Mouse (Mus musculus) neural tube, embryonic 15.5 days (tissue): ENCODE results near the gene N4bp2l2. TPM values are rescaled to one million over a fixed set of nuclear protein-coding genes. Genes with fewer than 3 reads are reported as not detected.
A peak's percentile ranks its signal among the peaks of the same experiment; 100 is the strongest.

Source experiments
- ATAC-seq: fragments of 200-750 bp; cut with Nextera tagmentation; 2 replicates; pipeline ENCODE4 v1.8.0; 2017; ENCODE audit warnings: mild to moderate bottlenecking, moderate TSS enrichment, moderate library complexity; ENCODE audit not compliant: low FRiP score
- H3K27ac ChIP-seq: fragments of 300-500 bp; sonication (generic); replicated peaks from 2 replicates; pipeline ENCODE4 v1.5.1; 2015; ENCODE audit warnings: mild to moderate bottlenecking, inconsistent platforms
- H3K27me3 ChIP-seq: fragments of 300-500 bp; sonication (generic); replicated peaks from 2 replicates; pipeline ENCODE4 v1.6.1; 2015; ENCODE audit warnings: inconsistent platforms
- H3K36me3 ChIP-seq: fragments of 300-500 bp; sonication (generic); 2 replicates; pipeline ENCODE4 v1.6.1; 2015; ENCODE audit warnings: inconsistent platforms
- H3K4me1 ChIP-seq: fragments of 300-500 bp; sonication (generic); 2 replicates; pipeline ENCODE4 v1.6.1; 2015; ENCODE audit warnings: inconsistent platforms
- H3K4me2 ChIP-seq: fragments of 300-500 bp; sonication (generic); 2 replicates; pipeline ENCODE4 v1.6.1; 2015; ENCODE audit warnings: inconsistent platforms, mild to moderate bottlenecking, moderate library complexity
- H3K4me3 ChIP-seq: fragments of 300-500 bp; sonication (generic); replicated peaks from 2 replicates; pipeline ENCODE4 v1.5.1; 2015; ENCODE audit warnings: mild to moderate bottlenecking, inconsistent platforms
- H3K9ac ChIP-seq: fragments of 300-500 bp; sonication (generic); replicated peaks from 2 replicates; pipeline ENCODE4 v1.6.1; 2015; ENCODE audit warnings: mild to moderate bottlenecking, inconsistent platforms
- H3K9me3 ChIP-seq: fragments of 300-500 bp; sonication (generic); replicated peaks from 2 replicates; pipeline ENCODE4 v1.6.1; 2016; ENCODE audit warnings: inconsistent platforms
- WGBS: fragments of 180-500 bp; shearing (Covaris S2); methylation state at CpG from one replicate; pipeline ENCODE4 v1.1.7; 2015; ENCODE audit warnings: mixed read lengths; 5-methylcytosine and 5-hydroxymethylcytosine counted together
- polyA plus RNA-seq: library from polyadenylated mRNA; unstranded; fragments of >200 nt; fragmentation: Nextera tagmentation; extraction: Ambion mirVana; gene quantifications from 2 replicates; pipeline ENCODE4 v1.2.1, GENCODE M21; 2015

Gene N4bp2l2
- polyA plus RNA-seq, 1 experiment from 2014 or later = 30.7 TPM

DNA sequence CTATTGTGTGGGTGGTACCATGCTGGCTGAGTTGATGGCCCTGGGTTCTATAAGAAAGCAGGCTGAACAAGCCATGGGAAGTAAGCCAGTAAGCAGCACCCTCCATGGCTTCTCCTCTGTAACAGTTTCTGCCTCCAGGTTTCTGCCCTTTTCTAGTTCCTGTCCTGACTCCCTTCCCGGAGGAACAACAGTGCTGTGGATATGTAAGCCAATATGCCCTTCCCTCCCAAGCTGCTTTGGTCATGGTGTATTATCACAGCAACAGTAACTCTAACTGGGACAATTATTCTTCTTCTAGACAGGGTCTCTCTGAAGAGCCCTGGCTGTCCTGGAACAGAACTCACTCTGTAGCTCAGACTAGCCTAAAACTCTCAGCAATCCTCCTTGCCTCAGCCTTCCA is 54.8 kb downstream of the N4bp2l2 start:
- WGBS = 63% methylated on average over 1 of the region's 1 CpGs

DNA sequence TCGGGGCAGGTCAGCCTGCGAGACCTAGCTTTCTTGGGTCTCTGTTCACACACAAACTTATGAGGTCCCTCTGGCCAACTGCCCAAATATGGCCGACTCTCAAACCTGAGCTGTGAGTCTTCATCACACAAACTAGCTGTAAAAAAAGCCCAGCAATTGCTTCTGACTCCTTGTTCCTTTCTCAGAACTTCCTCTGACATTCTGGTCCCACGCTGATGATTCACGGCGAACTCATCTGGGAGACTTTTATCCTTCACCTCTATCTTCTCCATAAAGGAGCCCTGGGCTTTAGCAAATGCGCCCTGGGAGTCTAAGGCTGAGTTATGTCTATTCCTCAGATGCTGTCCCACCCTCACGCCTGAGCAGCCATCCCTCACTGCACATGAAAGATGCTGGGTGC is 58.4 kb downstream of the N4bp2l2 start:
- 93% methylated on average over 8 of the region's 8 CpGs for WGBS
- H3K36me3 ChIP-seq = peaks cover 24% of the 10 kb centered on the region
- no peak overlapping the region for H3K4me2 ChIP-seq
- ATAC-seq = no peak
- H3K4me1 ChIP-seq = no peaks in the 10 kb centered on the region
- H3K9me3 ChIP-seq = no peaks in the 10 kb centered on the region
- H3K9ac ChIP-seq = no peak overlapping the region
- no peak overlapping the region for H3K27ac ChIP-seq
- no peaks in the 10 kb centered on the region for H3K27me3 ChIP-seq
- H3K4me3 ChIP-seq = no peak overlapping the region

More for the DNA sequence above, 54.8 kb downstream of the N4bp2l2 start:
- Histone ChIP-seq H3K27ac (no peak overlapping the region), H3K9me3 (no peaks in the 10 kb centered on the region), H3K4me2 (no peak overlapping the region), H3K36me3 (peaks cover 22% of the 10 kb centered on the region), H3K9ac (no peak overlapping the region), H3K27me3 (no peaks in the 10 kb centered on the region), H3K4me1 (no peaks in the 10 kb centered on the region), H3K4me3 (no peak overlapping the region)
- no peak for ATAC-seq

DNA sequence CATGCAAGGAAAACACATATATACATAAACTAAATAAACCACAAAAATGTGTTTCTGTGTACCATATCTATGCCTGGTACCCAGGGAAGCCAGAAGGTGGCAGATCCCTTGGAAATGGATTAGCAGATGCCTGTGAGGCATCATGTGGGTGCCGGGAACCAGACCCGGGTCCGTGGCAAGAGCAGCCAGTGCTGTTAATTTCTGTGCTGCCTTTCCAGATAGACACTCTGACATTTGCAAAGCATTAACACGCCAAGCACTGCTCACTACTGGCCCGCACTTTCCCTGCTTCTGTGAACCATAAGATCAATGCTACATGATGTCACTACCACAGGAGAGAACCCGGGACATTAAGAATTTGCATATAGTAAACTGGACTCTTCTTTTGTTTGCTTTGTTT is 59.9 kb downstream of the N4bp2l2 start:
- no peak for ATAC-seq
- no peak overlapping the region for H3K4me3 ChIP-seq
- 97% methylated on average over 6 of the region's 6 CpGs for WGBS
- peaks cover 24% of the 10 kb centered on the region for H3K36me3 ChIP-seq
- H3K27ac ChIP-seq = no peak overlapping the region
- no peak overlapping the region for H3K9ac ChIP-seq
- H3K4me1 ChIP-seq = peaks cover 11% of the 10 kb centered on the region
- no peak overlapping the region for H3K4me2 ChIP-seq
- H3K27me3 ChIP-seq = no peaks in the 10 kb centered on the region
- no peaks in the 10 kb centered on the region for H3K9me3 ChIP-seq

- H3K9me3 ChIP-seq = no peaks in the 10 kb centered on the region
- no peak overlapping the region for H3K4me2 ChIP-seq
- H3K9ac ChIP-seq = no peak overlapping the region
- 35% methylated on average over 14 of the region's 14 CpGs for WGBS
- peak overlapping the region; percentile 60 for H3K27ac ChIP-seq
- ATAC-seq = peak; percentile 81
- H3K4me1 ChIP-seq = peaks cover 14% of the 10 kb centered on the region
- no peak overlapping the region for H3K4me3 ChIP-seq
- peaks cover 9% of the 10 kb centered on the region; the same call in 1 of the 2 replicates for H3K27me3 ChIP-seq
- peaks cover 10% of the 10 kb centered on the region for H3K36me3 ChIP-seq
Observed at GRCm38 (mm10) chr5:150601441-150602230, 64.3 kb downstream of the N4bp2l2 start.

GRCm38 (mm10) chr5:150600554-150601440 is 65.2 kb downstream of the N4bp2l2 start:
- Histone ChIP-seq H3K4me2 (no peak overlapping the region), H3K27me3 (peaks cover 16% of the 10 kb centered on the region; the same call in 1 of the 2 replicates), H3K4me3 (no peak overlapping the region), H3K4me1 (peaks cover 14% of the 10 kb centered on the region), H3K36me3 (peaks cover 6% of the 10 kb centered on the region; the same call in 1 of the 2 replicates), H3K9ac (no peak overlapping the region), H3K9me3 (no peaks in the 10 kb centered on the region), H3K27ac (peak overlapping the region; percentile 60)
- 57% methylated on average over 20 of the region's 20 CpGs for WGBS
- 0 out of 2 replicates have a peak, but pooled peaks have one; percentile 51 for ATAC-seq

- no peak overlapping the region for H3K4me2 ChIP-seq
- H3K4me1 ChIP-seq = peaks cover 18% of the 10 kb centered on the region
- H3K9ac ChIP-seq = no peak overlapping the region
- H3K27ac ChIP-seq = no peak overlapping the region
- 67% methylated on average over 13 of the region's 13 CpGs for WGBS
- H3K4me3 ChIP-seq = no peak overlapping the region
- peaks cover 22% of the 10 kb centered on the region; the same call in 1 of the 2 replicates for H3K27me3 ChIP-seq
- peaks cover 6% of the 10 kb centered on the region; the same call in 1 of the 2 replicates for H3K36me3 ChIP-seq
- no peak for ATAC-seq
- H3K9me3 ChIP-seq = no peaks in the 10 kb centered on the region
Observed at GRCm38 (mm10) chr5:150599301-150600294, 66.4 kb downstream of the N4bp2l2 start.

GRCm38 (mm10) chr5:150598202-150599119 is 67.5 kb downstream of the N4bp2l2 start:
- 74% methylated on average over 21 of the region's 21 CpGs for WGBS
- Histone ChIP-seq H3K4me2 (no peak overlapping the region), H3K36me3 (peaks cover 6% of the 10 kb centered on the region; the same call in 1 of the 2 replicates), H3K27ac (no peak overlapping the region), H3K4me3 (no peak overlapping the region), H3K9me3 (no peaks in the 10 kb centered on the region), H3K27me3 (peaks cover 22% of the 10 kb centered on the region; the same call in 1 of the 2 replicates), H3K9ac (no peak overlapping the region), H3K4me1 (peaks cover 21% of the 10 kb centered on the region)
- ATAC-seq = no peak

GRCm38 (mm10) chr5:150597088-150597487 is 68.9 kb downstream of the N4bp2l2 start, which contains the start of gene N4bp2l1:
Gene N4bp2l1 (minus strand): TSS chr5:150597188.
- 90% methylated on average over 7 of the region's 7 CpGs for WGBS
- Histone ChIP-seq H3K4me3 (no peak within 1 kb of the TSS), H3K9ac (no peak within 1 kb of the TSS), H3K36me3 (peaks cover 6% of the 10 kb centered on the region; the same call in 1 of the 2 replicates), H3K27me3 (peaks cover 28% of the 10 kb centered on the region; the same call in 1 of the 2 replicates), H3K4me2 (no peak within 1 kb of the TSS), H3K27ac (no peak within 1 kb of the TSS), H3K4me1 (peaks cover 29% of the 10 kb centered on the region), H3K9me3 (no peaks in the 10 kb centered on the region)
- no peak for ATAC-seq

GRCm38 (mm10) chr5:150595366-150596016 is 70.5 kb downstream of the N4bp2l2 start:
- 51% methylated on average over 11 of the region's 11 CpGs for WGBS
- Histone ChIP-seq H3K9ac (no peak overlapping the region), H3K4me2 (peak overlapping the region; percentile 99; the same call in 1 of the 2 replicates), H3K27ac (no peak overlapping the region), H3K27me3 (peaks cover 31% of the 10 kb centered on the region; the same call in 1 of the 2 replicates), H3K4me1 (peaks cover 17% of the 10 kb centered on the region), H3K9me3 (no peaks in the 10 kb centered on the region), H3K4me3 (no peak overlapping the region), H3K36me3 (peaks cover 6% of the 10 kb centered on the region; the same call in 1 of the 2 replicates)
- ATAC-seq = no peak
